Mouse (Mus musculus) spleen, embryonic (tissue): Measurements from ENCODE around the gene Olfr398.

Experiments used
- CTCF ChIA-PET: fragments of 350-600 bp; sonication (Branson Sonifier 250); formaldehyde crosslinking; loops from one replicate; lab custom pipeline; 2022; lab: Charles Lee

The Olfr398 gene

GRCm38 (mm10) chr11:73990307-73990706 lies at the start of gene Olfr398:
Olfr398 (minus strand) TSS chr11:73990407.
- CTCF ChIA-PET = no interaction called here

- CTCF ChIA-PET = no interaction called here
These were observed 2.9 kb upstream of the Olfr398 start for GRCm38 (mm10) chr11:73993115-73993514.

- CTCF ChIA-PET = no interaction called here
These were observed 29.7 kb downstream of the Olfr398 start, which contains the start of gene Olfr397 for GRCm38 (mm10) chr11:73960517-73960916. Olfr397 (plus strand) TSS chr11:73960817.

GRCm38 (mm10) chr11:73936377-73936776 lies 53.8 kb downstream of the Olfr398 start, which contains the start of gene Olfr23:
Olfr23 (plus strand) TSS chr11:73936677.
- CTCF ChIA-PET = no interaction called here
